Mouse (Mus musculus) hindbrain, embryonic 12.5 days (tissue): Measurements from ENCODE around the gene Ssrp1. TPM values are rescaled to one million over a fixed set of nuclear protein-coding genes. Genes with fewer than 3 reads are reported as not detected.

Source experiments
- ATAC-seq: fragments of 200-750 bp; cut with Nextera tagmentation; 2 replicates; pipeline ENCODE4 v1.8.0; 2017; ENCODE audit warnings: moderate TSS enrichment; ENCODE audit not compliant: low FRiP score
- H3K27ac ChIP-seq: fragments of 300-500 bp; sonication (generic); 2 replicates; pipeline ENCODE4 v1.5.1; 2016; ENCODE audit warnings: mild to moderate bottlenecking
- H3K27me3 ChIP-seq: fragments of 300-500 bp; sonication (generic); 2 replicates; pipeline ENCODE4 v1.6.1; 2016; ENCODE audit warnings: mild to moderate bottlenecking
- H3K36me3 ChIP-seq: fragments of 300-500 bp; sonication (generic); 2 replicates; pipeline ENCODE4 v1.6.1; 2016; ENCODE audit warnings: mild to moderate bottlenecking
- H3K4me1 ChIP-seq: fragments of 300-500 bp; sonication (generic); 2 replicates; pipeline ENCODE4 v1.6.1; 2016
- H3K4me2 ChIP-seq: fragments of 300-500 bp; sonication (generic); replicated peaks from 2 replicates; pipeline ENCODE4 v1.6.1; 2016; ENCODE audit warnings: mild to moderate bottlenecking
- H3K4me3 ChIP-seq: fragments of 300-500 bp; sonication (generic); 2 replicates; pipeline ENCODE4 v1.5.1; 2016; ENCODE audit warnings: mild to moderate bottlenecking
- H3K9ac ChIP-seq: fragments of 300-500 bp; sonication (generic); 2 replicates; pipeline ENCODE4 v1.6.1; 2016; ENCODE audit warnings: mild to moderate bottlenecking, moderate library complexity
- H3K9me3 ChIP-seq: fragments of 300-500 bp; sonication (generic); replicated peaks from 2 replicates; pipeline ENCODE4 v1.6.1; 2016; ENCODE audit warnings: mild to moderate bottlenecking
- WGBS: fragments of 180-500 bp; shearing (Covaris S2); methylation state at CpG from one replicate; pipeline ENCODE4 v1.1.7; 2016; 5-methylcytosine and 5-hydroxymethylcytosine counted together
- polyA plus RNA-seq: library from polyadenylated mRNA; unstranded; fragments of >200 nt; fragmentation: Nextera tagmentation; extraction: Ambion mirVana; gene quantifications from 2 replicates; pipeline ENCODE4 v1.2.1, GENCODE M21; 2016

Gene Ssrp1
- 239 and 240 TPM in 2 replicates for polyA plus RNA-seq

DNA sequence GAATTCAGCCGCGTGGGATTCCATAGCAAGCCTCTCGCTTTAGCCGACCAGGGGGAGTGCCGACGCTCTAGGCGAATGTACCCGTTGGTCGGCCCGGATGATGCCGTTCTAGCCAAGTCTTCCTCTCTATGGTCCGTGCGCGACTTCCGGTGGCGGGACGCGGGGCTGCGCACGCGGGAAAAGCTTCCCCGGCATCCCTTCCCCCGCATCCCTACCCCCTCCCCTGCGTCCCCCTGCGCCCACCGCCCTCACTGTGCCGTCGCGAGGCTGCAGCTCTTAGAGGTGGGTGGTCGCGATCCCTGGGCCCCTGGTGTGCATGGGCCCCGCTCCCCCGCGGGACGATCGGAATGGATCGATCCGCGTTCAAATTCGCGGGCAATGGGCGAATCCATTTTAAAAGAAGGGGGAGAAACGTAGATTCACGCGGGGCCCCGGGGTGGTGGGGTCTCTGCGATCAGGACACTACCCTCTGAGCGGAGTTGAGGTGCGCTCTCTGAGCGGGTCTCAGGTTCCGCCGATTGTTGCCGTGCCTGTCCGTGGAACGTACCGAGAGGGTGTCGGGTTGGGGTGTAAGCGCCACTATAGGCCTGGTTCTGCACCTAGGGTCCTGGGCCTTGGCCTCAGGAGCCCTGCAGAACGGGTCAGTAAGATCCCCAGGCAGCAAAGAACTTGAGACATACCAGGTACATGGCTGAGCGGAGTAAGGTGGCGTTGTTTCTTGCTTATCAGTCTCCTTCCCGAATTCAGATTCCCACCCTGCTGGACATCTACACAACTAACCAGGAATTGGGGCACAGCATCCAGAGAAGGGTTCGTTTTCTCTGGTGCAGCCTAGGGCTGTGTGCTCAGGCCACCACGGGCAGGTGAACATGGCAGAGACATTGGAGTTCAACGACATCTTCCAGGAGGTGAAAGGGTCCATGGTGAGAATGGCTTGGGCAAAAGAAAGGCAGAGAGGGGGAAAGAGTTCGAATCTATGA is at the start of gene Ssrp1, which contains the start of gene P2rx3:
Ssrp1 (plus strand) TSS at position 188 of the 980 bp plus-strand sequence.
P2rx3 (minus strand) TSS at position 416 of the 980 bp plus-strand sequence.
- H3K4me2 ChIP-seq = peak within 1 kb of the TSS; percentile 83
- H3K36me3 ChIP-seq = peaks cover 30% of the 10 kb centered on the region
- ATAC-seq = peak; percentile 95
- no peaks in the 10 kb centered on the region for H3K27me3 ChIP-seq
- H3K4me1 ChIP-seq = peaks cover 21% of the 10 kb centered on the region
- no peaks in the 10 kb centered on the region for H3K9me3 ChIP-seq
- peak within 1 kb of the TSS; percentile 75 for H3K4me3 ChIP-seq
- peak within 1 kb of the TSS; percentile 86 for H3K27ac ChIP-seq
- WGBS = 1% methylated on average over 66 of the region's 66 CpGs
- H3K9ac ChIP-seq = peak within 1 kb of the TSS; percentile 89

DNA sequence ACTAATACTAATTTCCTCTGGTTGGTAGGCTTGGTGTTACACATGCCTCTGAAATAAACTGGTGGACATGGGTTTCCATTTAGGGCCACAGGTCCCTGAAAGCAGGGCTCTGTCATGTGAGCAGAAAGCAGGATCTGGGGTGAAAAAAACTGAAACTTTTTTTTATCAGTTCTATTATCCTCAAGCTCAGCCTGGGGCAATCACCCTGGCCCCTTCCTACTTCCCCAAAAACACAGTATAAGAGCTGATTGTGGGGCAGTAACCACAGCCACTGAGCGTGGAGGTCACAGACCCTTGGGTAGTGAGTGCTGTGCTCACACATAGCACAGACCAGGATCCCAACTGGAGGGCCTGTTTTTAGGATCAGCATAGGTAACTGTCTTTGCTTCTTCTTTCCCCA is 49.1 kb upstream of the Ssrp1 start, which contains the start of gene Prg3:
Prg3 (plus strand) TSS at position 286 of the 400 bp plus-strand sequence.
- ATAC-seq = no peak
- no peaks in the 10 kb centered on the region for H3K9me3 ChIP-seq
- 67% methylated on average over 1 of the region's 1 CpGs for WGBS
- no peak within 1 kb of the TSS for H3K9ac ChIP-seq
- H3K27me3 ChIP-seq = no peaks in the 10 kb centered on the region
- no peak within 1 kb of the TSS for H3K4me2 ChIP-seq
- no peaks in the 10 kb centered on the region for H3K36me3 ChIP-seq
- no peaks in the 10 kb centered on the region for H3K4me1 ChIP-seq
- no peak within 1 kb of the TSS for H3K27ac ChIP-seq
- H3K4me3 ChIP-seq = no peak within 1 kb of the TSS

DNA sequence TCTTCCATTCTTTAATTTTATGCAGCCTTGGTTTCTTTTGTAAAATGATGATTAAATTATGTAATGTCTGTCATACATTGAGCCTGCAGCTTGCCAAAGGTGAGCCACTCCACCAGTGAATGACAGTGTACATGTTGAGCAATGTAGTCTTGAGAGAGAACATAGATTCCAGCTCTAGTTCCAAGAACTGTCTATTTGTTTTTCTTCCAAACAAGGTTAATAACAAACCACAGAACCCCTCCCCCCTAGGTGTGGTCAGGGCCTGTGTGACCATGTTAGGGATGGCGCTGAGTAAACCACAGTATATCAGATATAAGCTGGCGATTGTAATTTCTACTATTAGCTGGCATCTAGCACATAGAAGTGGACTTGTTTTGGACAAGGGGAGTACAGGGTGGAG is 40.7 kb upstream of the Ssrp1 start:
- 96% methylated on average over 2 of the region's 2 CpGs for WGBS
- H3K4me2 ChIP-seq = no peak overlapping the region
- no peaks in the 10 kb centered on the region for H3K27me3 ChIP-seq
- no peak overlapping the region for H3K9ac ChIP-seq
- H3K9me3 ChIP-seq = no peaks in the 10 kb centered on the region
- no peaks in the 10 kb centered on the region for H3K4me1 ChIP-seq
- no peaks in the 10 kb centered on the region for H3K36me3 ChIP-seq
- H3K4me3 ChIP-seq = no peak overlapping the region
- no peak for ATAC-seq
- no peak overlapping the region for H3K27ac ChIP-seq

DNA sequence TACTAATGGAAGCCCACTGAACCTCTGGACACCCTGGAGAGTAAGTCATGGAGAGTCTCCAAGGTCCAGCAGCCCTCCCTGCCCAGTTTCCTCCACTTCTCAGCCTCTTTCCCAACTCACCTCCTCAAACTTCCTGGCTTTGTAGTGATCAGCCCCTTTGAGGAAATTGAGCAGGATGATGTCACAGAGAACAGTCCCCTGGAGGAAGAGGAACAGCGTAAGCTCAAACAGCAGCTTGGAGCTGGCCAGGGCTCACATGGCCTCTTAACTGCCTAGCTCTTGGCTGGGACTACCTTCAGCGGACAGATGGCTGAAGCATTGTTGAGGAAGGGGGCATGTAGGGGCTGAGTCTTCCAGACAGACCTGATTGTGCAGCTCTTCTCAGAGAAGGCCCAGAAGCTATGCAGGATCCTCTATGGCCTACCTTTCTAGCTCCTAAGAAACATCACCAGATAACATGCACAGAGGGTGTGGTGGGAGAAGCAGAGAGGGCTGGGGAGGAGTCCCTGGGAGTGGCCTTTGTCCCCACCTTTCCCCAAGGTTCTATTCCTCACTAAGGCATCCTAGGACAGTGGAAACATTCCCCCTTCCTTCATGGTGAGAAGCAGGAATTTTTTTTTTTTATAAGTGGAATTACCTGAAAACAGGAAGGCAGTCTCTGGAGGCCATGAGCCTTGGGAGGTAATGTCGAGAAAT is 37.4 kb upstream of the Ssrp1 start:
- Histone ChIP-seq H3K9me3 (no peaks in the 10 kb centered on the region), H3K4me3 (no peak overlapping the region), H3K27me3 (no peaks in the 10 kb centered on the region), H3K9ac (no peak overlapping the region), H3K4me2 (no peak overlapping the region), H3K36me3 (no peaks in the 10 kb centered on the region), H3K27ac (no peak overlapping the region), H3K4me1 (no peaks in the 10 kb centered on the region)
- 82% methylated on average over 3 of the region's 3 CpGs for WGBS
- ATAC-seq = no peak

DNA sequence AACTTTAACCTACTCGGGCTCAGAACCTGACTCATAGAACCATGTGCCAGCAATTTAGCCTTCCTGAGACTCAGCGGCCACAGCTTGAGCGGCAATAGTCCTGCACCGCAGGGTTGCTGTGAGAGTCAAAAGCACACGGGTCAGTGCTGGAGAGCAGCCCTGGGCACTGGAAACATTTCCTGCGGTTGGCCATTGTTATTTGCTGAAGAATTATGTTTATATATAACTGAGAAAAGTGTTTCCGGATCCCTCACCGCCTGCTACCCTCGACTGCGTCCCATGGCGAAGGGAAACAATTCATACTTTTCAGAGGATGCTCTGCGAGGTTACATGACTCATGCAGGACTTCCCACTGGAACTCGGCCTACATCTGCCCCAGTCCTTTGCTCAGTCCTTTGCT is 35.5 kb upstream of the Ssrp1 start:
- Histone ChIP-seq H3K4me1 (no peaks in the 10 kb centered on the region), H3K9me3 (no peaks in the 10 kb centered on the region), H3K36me3 (no peaks in the 10 kb centered on the region), H3K4me3 (no peak overlapping the region), H3K27ac (no peak overlapping the region), H3K9ac (no peak overlapping the region), H3K27me3 (no peaks in the 10 kb centered on the region), H3K4me2 (no peak overlapping the region)
- WGBS = 73% methylated on average over 13 of the region's 13 CpGs
- ATAC-seq = no peak

DNA sequence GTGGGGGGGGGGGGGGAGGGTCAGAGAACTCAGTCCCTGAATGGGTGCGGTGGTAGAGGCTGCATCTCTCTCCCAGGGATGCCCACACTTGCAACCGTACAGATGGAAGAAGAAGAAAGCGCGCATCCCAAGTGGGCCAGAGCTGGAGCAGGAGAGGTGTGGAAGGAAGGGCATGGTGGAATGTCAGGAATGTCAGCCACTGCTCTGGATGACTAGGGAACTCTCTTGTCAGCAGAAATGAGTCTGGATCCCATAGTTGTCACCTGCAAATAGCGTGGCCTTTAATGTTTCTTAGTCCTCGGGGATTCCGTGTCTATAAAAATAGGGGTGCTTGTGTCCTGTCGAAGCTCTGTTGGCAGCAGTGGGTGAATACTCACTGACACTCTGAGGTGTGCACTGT is 34.5 kb upstream of the Ssrp1 start:
- Histone ChIP-seq H3K27me3 (no peaks in the 10 kb centered on the region), H3K4me3 (no peak overlapping the region), H3K4me2 (no peak overlapping the region), H3K4me1 (no peaks in the 10 kb centered on the region), H3K9ac (no peak overlapping the region), H3K9me3 (no peaks in the 10 kb centered on the region), H3K27ac (no peak overlapping the region), H3K36me3 (no peaks in the 10 kb centered on the region)
- ATAC-seq = no peak
- WGBS = 77% methylated on average over 8 of the region's 8 CpGs

DNA sequence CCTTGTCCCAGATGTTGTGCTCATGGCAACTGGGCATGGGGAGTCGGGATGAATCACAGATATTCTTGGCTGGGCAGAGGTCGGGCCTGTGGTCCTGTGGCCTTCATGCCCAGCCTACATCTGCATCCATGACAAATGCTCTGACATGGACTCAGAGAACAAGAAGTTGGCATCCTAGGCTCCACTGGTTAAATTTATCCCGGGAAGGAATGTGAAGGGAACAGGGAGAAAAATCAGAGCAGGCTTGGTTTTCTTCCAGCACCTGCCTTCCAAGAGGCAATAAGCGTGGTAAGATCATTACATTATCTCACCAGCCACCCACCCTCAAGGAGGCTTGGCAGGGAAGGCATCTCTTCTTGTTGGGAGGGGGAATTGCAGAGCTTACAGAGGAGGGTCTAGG is 32.7 kb upstream of the Ssrp1 start:
- Histone ChIP-seq H3K27me3 (no peaks in the 10 kb centered on the region), H3K27ac (no peak overlapping the region)
- WGBS = 83% methylated on average over 4 of the region's 4 CpGs

DNA sequence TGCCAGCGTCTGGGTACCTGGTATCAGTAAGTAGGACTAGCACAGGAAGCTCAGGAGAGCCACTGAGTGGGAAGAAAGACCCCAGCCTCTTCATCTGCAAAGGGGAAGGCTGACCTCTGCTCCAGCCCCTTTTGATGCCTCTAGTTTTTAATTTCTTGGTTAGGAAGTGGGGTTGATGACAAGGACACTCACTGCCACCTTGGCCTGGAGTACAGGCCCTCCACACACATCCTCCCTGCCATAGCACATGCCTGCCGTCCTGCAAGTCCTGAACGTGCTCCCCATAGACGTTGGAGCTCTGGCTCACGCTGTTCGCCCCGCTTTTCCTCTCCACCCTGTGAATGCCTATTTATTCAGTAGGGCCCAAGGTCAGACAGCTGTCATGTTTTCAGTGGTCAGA is 30.4 kb upstream of the Ssrp1 start:
- ATAC-seq = no peak
- Histone ChIP-seq H3K36me3 (no peaks in the 10 kb centered on the region), H3K4me3 (no peak overlapping the region), H3K4me1 (no peaks in the 10 kb centered on the region), H3K27ac (no peak overlapping the region), H3K27me3 (no peaks in the 10 kb centered on the region), H3K9me3 (no peaks in the 10 kb centered on the region), H3K9ac (no peak overlapping the region), H3K4me2 (no peak overlapping the region)
- WGBS = 85% methylated on average over 7 of the region's 7 CpGs

More for the DNA sequence above, 32.7 kb upstream of the Ssrp1 start:
- Histone ChIP-seq H3K36me3 (no peaks in the 10 kb centered on the region), H3K4me1 (no peaks in the 10 kb centered on the region), H3K9me3 (no peaks in the 10 kb centered on the region), H3K4me3 (no peak overlapping the region), H3K9ac (no peak overlapping the region), H3K4me2 (no peak overlapping the region)
- ATAC-seq = no peak

DNA sequence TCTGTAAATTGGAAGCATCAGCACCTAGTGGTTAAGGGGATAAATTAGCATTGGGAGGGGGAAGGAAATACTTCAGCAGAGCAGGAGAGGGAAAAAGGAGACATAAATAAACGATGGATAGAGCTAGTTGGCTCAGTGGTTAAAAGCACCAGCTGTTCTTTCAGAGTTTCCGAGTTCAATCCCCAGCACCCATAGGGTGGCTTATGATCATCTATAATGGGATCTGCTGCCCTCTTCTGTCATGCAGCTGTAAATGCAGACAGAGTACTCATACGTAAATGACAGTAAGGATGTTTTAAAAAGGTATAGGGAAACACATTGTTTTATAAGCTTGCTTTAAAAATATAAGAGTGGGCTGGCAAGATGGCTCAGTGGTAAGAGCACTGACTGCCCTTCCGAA is 29.3 kb upstream of the Ssrp1 start:
- Histone ChIP-seq H3K27ac (no peak overlapping the region), H3K9ac (no peak overlapping the region)
- WGBS = 24% methylated on average over 4 of the region's 4 CpGs

DNA sequence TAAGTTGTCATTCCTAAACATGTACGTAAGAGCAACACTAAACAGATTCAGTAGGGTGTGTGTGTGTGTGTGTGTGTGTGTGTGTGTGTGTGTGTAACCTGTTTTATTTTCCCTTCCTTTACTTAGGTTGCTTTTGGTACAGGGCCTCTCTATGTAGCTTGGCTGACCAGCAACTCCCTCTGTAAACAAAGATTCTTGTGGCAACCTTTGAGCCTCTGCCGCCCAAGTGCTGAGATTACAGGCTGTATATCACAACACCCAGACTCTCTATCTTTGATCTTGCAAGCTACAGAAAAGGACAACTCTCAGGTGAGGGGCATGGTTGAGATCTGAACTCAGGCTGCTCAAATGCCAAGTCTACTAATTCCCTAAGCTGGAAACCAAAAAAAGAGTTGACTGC is 27.8 kb upstream of the Ssrp1 start:
- Histone ChIP-seq H3K4me3 (no peak overlapping the region), H3K4me1 (no peaks in the 10 kb centered on the region), H3K9ac (no peak overlapping the region), H3K4me2 (no peak overlapping the region), H3K27ac (no peak overlapping the region), H3K27me3 (no peaks in the 10 kb centered on the region), H3K9me3 (no peaks in the 10 kb centered on the region), H3K36me3 (no peaks in the 10 kb centered on the region)
- ATAC-seq = no peak
- WGBS = 90% methylated on average over 2 of the region's 2 CpGs

More for the DNA sequence above, 29.3 kb upstream of the Ssrp1 start:
- Histone ChIP-seq H3K36me3 (no peaks in the 10 kb centered on the region), H3K27me3 (no peaks in the 10 kb centered on the region), H3K9me3 (no peaks in the 10 kb centered on the region), H3K4me1 (no peaks in the 10 kb centered on the region), H3K4me3 (no peak overlapping the region), H3K4me2 (no peak overlapping the region)
- no peak for ATAC-seq

DNA sequence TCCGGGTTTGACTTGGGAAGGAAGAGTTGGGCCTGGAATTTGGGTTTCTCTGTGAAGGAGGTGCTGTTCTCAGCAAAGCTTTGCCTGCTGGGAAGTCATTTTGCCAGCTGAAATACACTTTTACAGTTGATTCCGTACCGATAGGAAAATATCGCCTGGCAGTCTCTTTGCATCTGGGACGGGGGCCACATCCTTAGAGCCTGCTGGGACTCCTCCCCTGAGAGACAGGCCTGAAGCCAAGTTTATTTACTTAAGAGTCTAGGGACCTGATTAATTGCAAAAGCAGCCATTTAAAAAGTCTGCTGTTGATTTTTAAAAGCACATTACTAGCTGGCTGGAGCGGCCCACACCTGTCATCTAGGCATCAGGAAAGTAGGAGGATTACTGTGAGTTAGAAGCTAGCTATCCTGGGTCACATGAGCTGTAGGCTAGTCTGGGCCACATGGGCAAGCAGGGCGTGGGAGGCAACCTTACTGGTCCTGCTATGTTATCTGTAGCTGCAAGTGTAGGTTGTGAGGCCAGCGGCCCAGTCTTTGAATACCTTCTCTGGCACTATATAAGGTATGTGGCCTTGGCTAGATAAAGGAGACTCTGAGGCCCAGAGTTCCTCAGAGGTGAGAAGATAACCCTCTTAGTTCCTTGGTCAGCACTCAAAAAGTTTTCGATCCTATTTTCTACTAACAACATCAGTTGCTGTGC is 25.0 kb upstream of the Ssrp1 start:
- H3K27ac ChIP-seq = no peak overlapping the region
- no peaks in the 10 kb centered on the region for H3K4me1 ChIP-seq
- WGBS = 75% methylated on average over 9 of the region's 9 CpGs
- H3K9me3 ChIP-seq = no peaks in the 10 kb centered on the region
- no peak overlapping the region for H3K4me3 ChIP-seq
- no peak overlapping the region for H3K9ac ChIP-seq
- no peaks in the 10 kb centered on the region for H3K27me3 ChIP-seq
- no peak overlapping the region for H3K4me2 ChIP-seq
- no peak for ATAC-seq
- H3K36me3 ChIP-seq = no peaks in the 10 kb centered on the region

DNA sequence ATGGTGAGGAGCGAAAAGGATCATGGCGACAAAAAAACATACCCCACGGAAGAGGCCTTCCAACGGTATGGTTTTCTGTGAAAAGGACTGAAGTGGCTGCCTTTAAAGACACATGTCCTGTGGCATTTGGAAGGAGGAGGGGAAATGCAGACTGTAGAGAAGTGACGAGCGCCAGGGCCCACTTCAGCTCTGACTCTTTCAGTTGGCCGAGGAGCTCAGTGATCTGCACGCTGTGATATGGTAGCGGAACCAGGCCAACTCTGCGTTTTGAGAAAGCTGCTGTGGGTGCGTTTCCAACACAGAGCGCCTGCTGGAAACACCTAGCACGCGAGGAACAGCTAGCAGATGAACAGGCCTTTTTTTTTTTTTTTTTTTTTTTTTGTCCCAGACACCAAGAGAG is 24.4 kb upstream of the Ssrp1 start:
- Histone ChIP-seq H3K4me1 (no peaks in the 10 kb centered on the region), H3K9ac (no peak overlapping the region), H3K4me3 (no peak overlapping the region), H3K36me3 (no peaks in the 10 kb centered on the region), H3K27ac (no peak overlapping the region), H3K4me2 (no peak overlapping the region), H3K27me3 (no peaks in the 10 kb centered on the region), H3K9me3 (no peaks in the 10 kb centered on the region)
- 87% methylated on average over 14 of the region's 14 CpGs for WGBS
- no peak for ATAC-seq
